Mouse (Mus musculus) limb, embryonic 11.5 days (tissue): ENCODE results near the gene Inpp5e. TPM values are rescaled to one million over a fixed set of nuclear protein-coding genes. Genes with fewer than 3 reads are reported as not detected.
"Not testable (repeated sequence)": the region's sequence is repeated elsewhere in the genome, so short reads cannot be mapped to it uniquely, and the experiment has no call there.

Experiments used
- ATAC-seq: fragments of 200-750 bp; cut with Nextera tagmentation; 2 replicates; pipeline ENCODE4 v1.8.0; 2017; ENCODE audit warnings: low read depth; ENCODE audit not compliant: insufficient number of reproducible peaks, low FRiP score, low TSS enrichment
- DNase-seq: peaks from one replicate; pipeline ENCODE4 v3.0.0-alpha.2; 2015; ENCODE audit warnings: low spot score
- H3K27ac ChIP-seq: fragments of 300-500 bp; sonication (generic); replicated peaks from 2 replicates; pipeline ENCODE4 v1.5.1; 2014; ENCODE audit warnings: low read depth, mild to moderate bottlenecking, low read length
- H3K27me3 ChIP-seq: fragments of 300-500 bp; sonication (generic); 2 replicates; pipeline ENCODE4 v1.6.1; 2014; ENCODE audit warnings: mild to moderate bottlenecking, low read length, mixed read lengths; ENCODE audit not compliant: control insufficient read depth, insufficient read depth
- H3K36me3 ChIP-seq: fragments of 300-500 bp; sonication (generic); 2 replicates; pipeline ENCODE4 v1.6.1; 2014; ENCODE audit warnings: mild to moderate bottlenecking, low read length, moderate library complexity, mixed read lengths; ENCODE audit not compliant: control insufficient read depth, insufficient read depth
- H3K4me1 ChIP-seq: fragments of 300-500 bp; sonication (generic); 2 replicates; pipeline ENCODE4 v1.6.1; 2014; ENCODE audit warnings: low read length, mixed read lengths; ENCODE audit not compliant: control insufficient read depth, insufficient read depth
- H3K4me2 ChIP-seq: fragments of 300-500 bp; sonication (generic); 2 replicates; pipeline ENCODE4 v1.6.1; 2014; ENCODE audit warnings: low read depth, mild to moderate bottlenecking, moderate library complexity; ENCODE audit not compliant: severe bottlenecking
- H3K4me3 ChIP-seq: fragments of 300-500 bp; sonication (generic); 2 replicates; pipeline ENCODE4 v1.5.1; 2014; ENCODE audit warnings: low read depth, low read length
- H3K9ac ChIP-seq: fragments of 300-500 bp; sonication (generic); 2 replicates; pipeline ENCODE4 v1.6.1; 2014; ENCODE audit warnings: mild to moderate bottlenecking, low read length
- H3K9me3 ChIP-seq: fragments of 300-500 bp; sonication (generic); 2 replicates; pipeline ENCODE4 v1.6.1; 2016; ENCODE audit warnings: low read length; ENCODE audit not compliant: control insufficient read depth
- WGBS: fragments of 180-500 bp; shearing (Covaris S2); extraction: QIAGEN DNeasy Blood & Tissue Kit; methylation state at CpG from one replicate; pipeline ENCODE4 v1.1.7; 2014; 5-methylcytosine and 5-hydroxymethylcytosine counted together
- polyA plus RNA-seq: library from polyadenylated mRNA; unstranded; fragments of >200 nt; fragmentation: Nextera tagmentation; extraction: Ambion mirVana; gene quantifications from 2 replicates; pipeline ENCODE4 v1.2.1, GENCODE M21; 2014

Inpp5e gene
- polyA plus RNA-seq, 1 experiment from 2014 or later: 24.4 TPM

- Histone ChIP-seq H3K4me3 (peak overlapping the region; percentile 86), H3K9me3 (no peaks in the 10 kb centered on the region), H3K9ac (peak overlapping the region; percentile 91), H3K4me1 (peaks cover 2% of the 10 kb centered on the region; the same call in 1 of the 2 replicates), H3K36me3 (peaks cover 40% of the 10 kb centered on the region), H3K4me2 (peak overlapping the region; percentile 94), H3K27me3 (no peaks in the 10 kb centered on the region), H3K27ac (peak overlapping the region; percentile 55; the same call in 1 of the 2 replicates)
- ATAC-seq: peak; percentile 15
- no peak for DNase-seq
- whole genome bisulfite sequencing: under 1% methylated on average over 43 of the region's 45 CpGs
Observed at GRCm38 (mm10) chr2:26388682-26389153, 20.3 kb downstream of the Inpp5e start.

- H3K4me2 ChIP-seq: peak overlapping the region; percentile 94
- H3K9ac ChIP-seq: no peak overlapping the region; the same call in 1 of the 2 replicates
- no peak for DNase-seq
- 86% methylated on average over 3 of the region's 3 CpGs for WGBS
- ATAC-seq: no peak
- H3K27ac ChIP-seq: no peak overlapping the region
- H3K4me3 ChIP-seq: peak overlapping the region; percentile 86
- no peaks in the 10 kb centered on the region for H3K9me3 ChIP-seq
- H3K27me3 ChIP-seq: no peaks in the 10 kb centered on the region
- H3K4me1 ChIP-seq: peaks cover 2% of the 10 kb centered on the region; the same call in 1 of the 2 replicates
- H3K36me3 ChIP-seq: peaks cover 37% of the 10 kb centered on the region
Observed at GRCm38 (mm10) chr2:26387713-26388112, 21.3 kb downstream of the Inpp5e start.

GRCm38 (mm10) chr2:26380871-26381270, 28.1 kb downstream of the Inpp5e start:
- WGBS: 28% methylated on average over 6 of the region's 6 CpGs
- not testable (repeated sequence) for H3K9me3 ChIP-seq, ATAC-seq, DNase-seq, H3K27me3 ChIP-seq, H3K27ac ChIP-seq, H3K9ac ChIP-seq, H3K4me1 ChIP-seq
- Histone ChIP-seq H3K4me2 (peak overlapping the region; percentile 89), H3K36me3 (peaks cover 25% of the 10 kb centered on the region), H3K4me3 (peak overlapping the region; percentile 83)

GRCm38 (mm10) chr2:26380131-26380771, 28.8 kb downstream of the Inpp5e start, which contains the start of gene Snapc4:
TSS of gene Snapc4 (minus strand) at chr2:26380653.
- Histone ChIP-seq H3K27me3 (no peaks in the 10 kb centered on the region), H3K4me2 (peak within 1 kb of the TSS; percentile 89), H3K4me3 (peak within 1 kb of the TSS; percentile 83), H3K27ac (no peak within 1 kb of the TSS; the same call in 1 of the 2 replicates), H3K9ac (peak within 1 kb of the TSS; percentile 74), H3K36me3 (peaks cover 25% of the 10 kb centered on the region), H3K9me3 (no peaks in the 10 kb centered on the region), H3K4me1 (0 out of 2 replicates have a peak, but pooled peaks cover 3% of the 10 kb centered on the region)
- ATAC-seq (peak; percentile 92), DNase-seq (peak; percentile 92)
- WGBS: under 1% methylated on average over 38 of the region's 38 CpGs

GRCm38 (mm10) chr2:26372396-26372795, 36.6 kb downstream of the Inpp5e start:
- Histone ChIP-seq H3K9me3 (no peaks in the 10 kb centered on the region), H3K27ac (no peak overlapping the region), H3K27me3 (no peaks in the 10 kb centered on the region), H3K4me1 (no peaks in the 10 kb centered on the region), H3K36me3 (peaks cover 33% of the 10 kb centered on the region), H3K4me2 (no peak overlapping the region), H3K4me3 (no peak overlapping the region), H3K9ac (no peak overlapping the region)
- DNase-seq (no peak), ATAC-seq (no peak)
- 97% methylated on average over 8 of the region's 8 CpGs for WGBS

- 78% methylated on average over 1 of the region's 1 CpGs for WGBS
- H3K4me1 ChIP-seq: no peaks in the 10 kb centered on the region
- H3K27me3 ChIP-seq: no peaks in the 10 kb centered on the region
- no peaks in the 10 kb centered on the region for H3K9me3 ChIP-seq
- DNase-seq: no peak
- no peak overlapping the region for H3K4me3 ChIP-seq
- peaks cover 33% of the 10 kb centered on the region for H3K36me3 ChIP-seq
- no peak overlapping the region for H3K27ac ChIP-seq
- ATAC-seq: no peak
- H3K4me2 ChIP-seq: no peak overlapping the region
- H3K9ac ChIP-seq: no peak overlapping the region
Observed at GRCm38 (mm10) chr2:26368572-26368971, 40.4 kb downstream of the Inpp5e start.

GRCm38 (mm10) chr2:26367911-26368310, 41.1 kb downstream of the Inpp5e start:
- WGBS: 94% methylated on average over 6 of the region's 6 CpGs
- Histone ChIP-seq H3K36me3 (peaks cover 27% of the 10 kb centered on the region), H3K4me1 (no peaks in the 10 kb centered on the region), H3K9ac (no peak overlapping the region), H3K27me3 (no peaks in the 10 kb centered on the region), H3K4me2 (no peak overlapping the region), H3K9me3 (no peaks in the 10 kb centered on the region), H3K4me3 (no peak overlapping the region), H3K27ac (no peak overlapping the region)
- DNase-seq (no peak), ATAC-seq (no peak)

GRCm38 (mm10) chr2:26364738-26365465, 44.1 kb downstream of the Inpp5e start:
- H3K27me3 ChIP-seq: no peaks in the 10 kb centered on the region
- H3K27ac ChIP-seq: no peak overlapping the region
- H3K9me3 ChIP-seq: no peaks in the 10 kb centered on the region
- H3K9ac ChIP-seq: no peak overlapping the region
- DNase-seq (no peak), ATAC-seq (no peak)
- no peak overlapping the region for H3K4me3 ChIP-seq
- H3K4me1 ChIP-seq: no peaks in the 10 kb centered on the region
- H3K36me3 ChIP-seq: peaks cover 22% of the 10 kb centered on the region
- 86% methylated on average over 10 of the region's 10 CpGs for WGBS
- H3K4me2 ChIP-seq: no peak overlapping the region
